Mouse (Mus musculus): ENCODE data around the gene Trpv2.

GRCm38 (mm10) chr11:62646958-62647515 is 72.8 kb downstream of the Trpv2 start:
- TF ChIP-seq CTCF (IDR thresholded peaks at IDR 0.05; ENCODE audit: low read depth, low read length) = no peak
- TF ChIP-seq POLR2A (IDR thresholded peaks at IDR 0.05; ENCODE audit: borderline replicate concordance, low read depth, low read length) = no peak

Measured in bone marrow macrophage, adult 2 months (primary cell).